Mouse (Mus musculus) stomach, postnatal 0 days (tissue): ENCODE results near the gene Thsd7a. TPM values are rescaled to one million over a fixed set of nuclear protein-coding genes. Genes with fewer than 3 reads are reported as not detected.

Experiments used
- ATAC-seq: fragments of 200-750 bp; cut with Nextera tagmentation; 2 replicates; pipeline ENCODE4 v1.8.0; 2017; ENCODE audit not compliant: low FRiP score, low TSS enrichment
- DNase-seq: peaks from one replicate; pipeline ENCODE4 v3.0.0-alpha.2; 2016; ENCODE audit warnings: low spot score
- H3K27ac ChIP-seq: fragments of 300-500 bp; sonication (generic); replicated peaks from 2 replicates; pipeline ENCODE4 v1.5.1; 2014; ENCODE audit warnings: mild to moderate bottlenecking, control low read depth
- H3K27me3 ChIP-seq: fragments of 300-500 bp; sonication (generic); 2 replicates; pipeline ENCODE4 v1.6.1; 2014; ENCODE audit warnings: low read length; ENCODE audit not compliant: control insufficient read depth, insufficient read depth
- H3K36me3 ChIP-seq: fragments of 300-500 bp; sonication (generic); 2 replicates; pipeline ENCODE4 v1.6.1; 2014; ENCODE audit warnings: low read length, mixed read lengths; ENCODE audit not compliant: control insufficient read depth, insufficient read depth
- H3K4me1 ChIP-seq: fragments of 300-500 bp; sonication (generic); replicated peaks from 2 replicates; pipeline ENCODE4 v1.6.1; 2014; ENCODE audit warnings: antibody characterized with exemption; ENCODE audit not compliant: control insufficient read depth, insufficient read depth
- H3K4me2 ChIP-seq: fragments of 300-500 bp; sonication (generic); replicated peaks from 2 replicates; pipeline ENCODE4 v1.6.1; 2014; ENCODE audit warnings: low read depth, mild to moderate bottlenecking, control low read depth, moderate library complexity
- H3K4me3 ChIP-seq: fragments of 300-500 bp; sonication (generic); 2 replicates; pipeline ENCODE4 v1.5.1; 2014; ENCODE audit warnings: low read depth, low read length, control low read depth
- H3K9ac ChIP-seq: fragments of 300-500 bp; sonication (generic); 2 replicates; pipeline ENCODE4 v1.6.1; 2014; ENCODE audit warnings: mild to moderate bottlenecking, low read length, control low read depth, mixed read lengths
- H3K9me3 ChIP-seq: fragments of 300-500 bp; sonication (generic); 2 replicates; pipeline ENCODE4 v1.6.1; 2016; ENCODE audit warnings: low read length; ENCODE audit not compliant: control insufficient read depth
- CTCF ChIP-seq: IDR thresholded peaks from 2 replicates; pipeline ENCODE4 v1.5.1; 2016; ENCODE audit warnings: antibody characterized with exemption, low read depth, mild to moderate bottlenecking, moderate library complexity
- EP300 ChIP-seq: optimal IDR thresholded peaks from 2 replicates; pipeline ENCODE3; 2016; ENCODE audit warnings: antibody characterized with exemption
- WGBS: fragments of 180-500 bp; shearing (Covaris S2); extraction: QIAGEN DNeasy Blood & Tissue Kit; methylation state at CpG from one replicate; pipeline ENCODE4 v1.1.7; 2014; 5-methylcytosine and 5-hydroxymethylcytosine counted together
- polyA plus RNA-seq: library from polyadenylated mRNA; unstranded; fragments of >200 nt; fragmentation: Nextera tagmentation; extraction: Ambion mirVana; gene quantifications from 2 replicates; pipeline ENCODE4 v1.2.1, GENCODE M21; 2015

Thsd7a gene
- 1.1 TPM in 2 replicates for polyA plus RNA-seq

GRCm38 (mm10) chr6:12748787-12749530, at the start of gene Thsd7a:
Gene Thsd7a (minus strand): TSS chr6:12749410.
- H3K4me3 ChIP-seq: peak within 1 kb of the TSS; percentile 57
- peak within 1 kb of the TSS; percentile 75; the same call in 1 of the 2 replicates for H3K27ac ChIP-seq
- peak within 1 kb of the TSS; percentile 96 for H3K4me2 ChIP-seq
- H3K9ac ChIP-seq: peak within 1 kb of the TSS; percentile 61
- under 1% methylated on average over 55 of the region's 56 CpGs for WGBS
- H3K27me3 ChIP-seq: no peaks in the 10 kb centered on the region
- H3K4me1 ChIP-seq: 0 out of 2 replicates have a peak, but pooled peaks cover 3% of the 10 kb centered on the region
- H3K9me3 ChIP-seq: no peaks in the 10 kb centered on the region
- DNase-seq: peak; percentile 41
- ATAC-seq: peak; percentile 65
- TF ChIP-seq EP300 (no peak), CTCF (peak; percentile 27; the same call in 1 of the 2 replicates)
- no peaks in the 10 kb centered on the region for H3K36me3 ChIP-seq

GRCm38 (mm10) chr6:12787129-12787528, 37.9 kb upstream of the Thsd7a start:
- TF ChIP-seq EP300 (no peak), CTCF (no peak)
- Histone ChIP-seq H3K27me3 (no peaks in the 10 kb centered on the region), H3K27ac (no peak overlapping the region), H3K4me3 (no peak overlapping the region), H3K9ac (no peak overlapping the region), H3K9me3 (no peaks in the 10 kb centered on the region), H3K4me2 (no peak overlapping the region), H3K36me3 (no peaks in the 10 kb centered on the region), H3K4me1 (no peaks in the 10 kb centered on the region)
- DNase-seq (no peak), ATAC-seq (no peak)
- WGBS: 71% methylated on average over 2 of the region's 2 CpGs

GRCm38 (mm10) chr6:12786378-12786982, 37.3 kb upstream of the Thsd7a start:
- Histone ChIP-seq H3K4me1 (no peaks in the 10 kb centered on the region), H3K9me3 (no peaks in the 10 kb centered on the region), H3K27me3 (no peaks in the 10 kb centered on the region), H3K9ac (no peak overlapping the region), H3K27ac (no peak overlapping the region), H3K4me3 (no peak overlapping the region), H3K4me2 (no peak overlapping the region), H3K36me3 (no peaks in the 10 kb centered on the region)
- ATAC-seq (no peak), DNase-seq (no peak)
- TF ChIP-seq CTCF (no peak), EP300 (no peak)
- 63% methylated on average over 2 of the region's 2 CpGs for WGBS

- 85% methylated on average over 8 of the region's 8 CpGs for WGBS
- DNase-seq: no peak
These were observed 35.9 kb upstream of the Thsd7a start for GRCm38 (mm10) chr6:12784918-12785618.

GRCm38 (mm10) chr6:12772799-12773198, 23.6 kb upstream of the Thsd7a start:
- no peaks in the 10 kb centered on the region for H3K9me3 ChIP-seq
- ATAC-seq: no peak
- H3K4me1 ChIP-seq: no peaks in the 10 kb centered on the region
- 54% methylated on average over 2 of the region's 2 CpGs for WGBS
- H3K27ac ChIP-seq: no peak overlapping the region
- no peak overlapping the region for H3K4me3 ChIP-seq
- H3K4me2 ChIP-seq: no peak overlapping the region
- no peak overlapping the region for H3K9ac ChIP-seq
- no peaks in the 10 kb centered on the region for H3K36me3 ChIP-seq
- H3K27me3 ChIP-seq: no peaks in the 10 kb centered on the region
- DNase-seq: no peak
- no peak for TF ChIP-seq EP300
- TF ChIP-seq CTCF: no peak

More at GRCm38 (mm10) chr6:12784918-12785618, 35.9 kb upstream of the Thsd7a start:
- Histone ChIP-seq H3K36me3 (no peaks in the 10 kb centered on the region), H3K4me2 (no peak overlapping the region), H3K9me3 (no peaks in the 10 kb centered on the region), H3K27me3 (no peaks in the 10 kb centered on the region), H3K27ac (no peak overlapping the region), H3K4me1 (no peaks in the 10 kb centered on the region), H3K4me3 (no peak overlapping the region), H3K9ac (no peak overlapping the region)
- no peak for ATAC-seq
- no peak for TF ChIP-seq EP300
- TF ChIP-seq CTCF: no peak
